Mouse (Mus musculus): Measurements from ENCODE around the gene Rbm7.

Rbm7 gene

DNA sequence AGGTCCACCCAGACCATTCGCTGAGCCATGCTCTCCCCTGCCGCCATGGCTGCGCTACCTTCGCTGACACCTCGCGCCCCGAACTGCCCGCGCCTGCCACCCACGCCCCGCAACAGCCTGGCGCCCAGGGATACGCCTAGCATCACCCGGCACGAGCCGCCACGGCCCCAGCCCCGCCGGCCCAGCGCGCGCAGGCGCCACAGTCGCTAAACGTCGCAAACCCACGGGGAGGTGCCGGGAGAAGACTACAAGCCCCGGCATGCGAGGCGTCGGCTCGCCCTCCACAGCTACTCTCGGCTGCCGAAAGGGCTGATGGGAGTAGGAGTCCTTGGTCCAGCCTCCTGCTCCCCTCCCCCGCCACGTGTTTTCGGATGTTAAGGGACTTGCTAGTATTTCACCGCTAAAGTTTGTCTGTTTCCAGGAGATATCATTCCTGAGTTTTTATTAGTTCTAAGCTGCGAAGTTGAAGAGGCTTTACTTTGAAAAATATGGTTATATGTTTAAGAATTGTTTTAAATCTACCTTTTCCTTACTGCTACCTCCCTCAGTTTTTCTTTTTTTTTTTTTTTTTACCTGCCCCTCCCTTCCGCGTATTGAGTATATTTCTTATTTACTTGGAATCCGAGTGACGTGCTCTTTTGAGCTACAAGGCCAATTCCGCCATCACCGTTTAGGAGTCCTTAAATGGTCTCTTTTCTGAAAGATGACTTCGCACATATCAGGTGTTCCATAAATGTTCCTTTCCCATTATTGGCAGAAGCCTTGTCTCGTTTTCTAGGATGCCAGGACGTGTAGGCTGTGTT is 14.5 kb downstream of the Rbm7 start, which contains the start of gene Rexo2:
Gene Rexo2 (minus strand): TSS at position 213 of the 803 bp plus-strand sequence.
- under 1% methylated on average over 49 of the region's 49 CpGs for WGBS

DNA sequence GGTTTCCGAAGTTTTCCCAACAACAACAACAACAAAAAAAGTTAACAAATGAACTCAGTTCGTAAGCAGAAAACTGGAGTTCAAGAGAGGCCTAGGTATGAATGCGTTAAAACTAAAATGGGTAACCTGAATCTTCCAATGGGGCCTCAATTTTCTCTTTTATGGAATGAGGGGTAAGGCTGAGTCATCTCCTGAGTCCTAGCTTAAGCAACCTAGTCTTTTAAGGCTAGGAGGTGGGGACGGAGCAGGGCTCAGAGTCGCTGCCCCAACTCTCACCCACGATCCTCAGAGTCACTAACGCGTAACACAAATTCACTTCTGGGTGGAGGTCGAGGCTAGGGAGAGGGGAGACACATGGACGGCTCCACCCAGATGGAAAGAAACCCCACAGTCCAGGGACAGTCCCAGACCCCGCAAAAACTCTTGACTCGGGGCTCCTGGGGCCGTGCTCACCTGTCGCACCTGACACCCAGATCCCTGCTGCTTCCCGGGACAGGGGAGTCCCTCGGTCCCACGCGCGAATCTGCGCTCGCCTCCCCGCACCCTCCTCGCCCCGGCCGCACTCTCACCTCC is 15.2 kb downstream of the Rbm7 start:
- 4% methylated on average over 25 of the region's 25 CpGs for WGBS

DNA sequence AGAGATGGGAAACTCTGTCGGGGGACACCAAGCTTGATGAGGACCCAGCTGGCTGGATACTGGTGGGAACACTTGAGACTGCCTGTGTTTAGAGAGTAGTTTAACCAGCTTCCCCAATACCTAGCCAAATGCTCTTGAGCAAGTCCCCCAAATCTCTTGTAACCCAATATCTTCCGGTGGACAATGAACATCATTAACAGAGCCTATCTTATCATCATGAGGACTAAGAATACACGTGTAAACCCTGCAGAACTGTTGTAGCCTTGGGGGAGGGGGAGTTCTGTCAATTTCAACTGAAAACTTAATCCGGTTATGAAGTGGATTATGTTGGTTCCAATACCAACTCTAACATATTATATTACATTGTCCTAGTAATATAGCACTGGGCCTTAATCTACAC is 16.3 kb downstream of the Rbm7 start:
- 91% methylated on average over 4 of the region's 4 CpGs for WGBS

DNA sequence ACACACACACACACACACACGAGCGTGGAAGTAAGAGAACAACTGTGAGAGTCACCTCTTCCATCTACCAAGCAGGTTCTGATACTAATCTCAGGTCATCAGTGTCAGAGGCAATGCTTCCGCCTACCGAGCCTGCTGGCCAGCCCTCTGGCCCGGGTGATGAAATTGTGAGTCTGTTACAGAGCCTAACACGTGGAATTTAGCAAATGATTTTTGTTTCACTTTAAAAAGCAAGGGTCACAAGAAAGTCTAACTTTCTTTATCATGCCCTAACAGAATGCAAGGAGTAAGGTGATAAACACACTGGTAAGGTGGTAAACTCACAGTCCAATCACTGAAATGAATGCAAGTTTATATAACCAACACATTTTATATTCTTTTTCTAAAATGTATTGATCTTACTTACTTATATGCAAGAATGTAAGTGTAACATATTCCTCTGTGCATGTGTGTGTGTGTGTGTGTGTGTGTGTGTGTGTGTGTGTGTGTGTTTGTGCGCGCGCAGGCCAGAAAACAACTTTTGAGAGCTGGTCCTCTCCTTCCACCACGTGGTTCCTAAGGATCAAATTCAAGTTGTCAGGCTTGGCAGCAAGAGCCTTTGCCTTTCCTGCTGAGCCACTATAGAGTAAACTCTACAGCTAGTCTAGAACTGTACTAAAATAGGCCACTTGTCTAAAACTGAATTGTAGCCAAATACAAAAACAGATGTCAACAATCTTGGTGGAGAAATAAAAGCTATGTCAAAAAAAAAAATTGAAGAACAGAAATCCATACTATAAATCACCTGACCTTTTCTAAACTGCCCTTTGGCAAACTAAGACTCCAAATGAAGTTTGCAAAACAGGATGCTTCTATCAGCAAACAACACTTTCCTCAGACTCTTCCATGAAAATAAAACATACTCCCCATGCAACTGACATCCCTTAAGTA is 18.6 kb downstream of the Rbm7 start:
- WGBS: 92% methylated on average over 10 of the region's 10 CpGs

DNA sequence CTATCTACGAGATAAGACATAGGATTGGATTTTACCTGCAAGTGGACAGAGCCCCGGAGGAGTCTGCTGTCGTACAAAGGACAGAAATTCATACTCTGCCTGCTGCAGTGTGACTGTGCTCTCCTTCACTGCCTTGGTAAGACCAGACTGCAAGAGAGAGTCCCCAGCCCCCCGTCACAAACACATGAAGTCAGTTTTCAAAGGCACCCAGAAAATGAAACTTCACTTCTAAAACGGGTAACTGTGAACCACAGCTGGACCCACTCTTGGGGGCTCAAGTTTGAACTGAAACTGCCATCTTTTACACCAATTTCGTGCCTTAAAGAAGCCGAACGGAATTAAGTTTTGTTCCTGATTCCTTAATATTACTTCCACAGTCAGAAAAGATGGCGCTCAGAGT is 20.7 kb downstream of the Rbm7 start:
- WGBS: 94% methylated on average over 9 of the region's 9 CpGs

DNA sequence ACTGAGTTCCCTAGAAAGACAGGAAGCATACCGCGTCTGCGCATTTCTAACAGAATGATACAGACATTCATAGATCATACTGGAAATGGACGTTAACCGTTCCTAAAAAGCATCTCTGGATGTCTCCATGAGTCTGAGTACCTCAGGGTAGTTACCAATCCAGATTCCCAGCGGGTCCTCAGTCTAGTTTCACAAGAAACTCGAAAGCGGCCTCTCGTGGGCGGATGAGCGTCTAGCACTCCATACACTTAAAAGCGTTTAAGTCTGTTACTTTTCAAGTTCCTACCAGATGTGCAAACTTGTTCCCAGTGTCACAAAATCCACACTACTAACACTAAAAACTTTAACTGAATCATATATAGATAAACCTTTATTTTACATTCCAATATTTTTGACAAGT is 22.0 kb downstream of the Rbm7 start:
- 61% methylated on average over 12 of the region's 12 CpGs for WGBS

DNA sequence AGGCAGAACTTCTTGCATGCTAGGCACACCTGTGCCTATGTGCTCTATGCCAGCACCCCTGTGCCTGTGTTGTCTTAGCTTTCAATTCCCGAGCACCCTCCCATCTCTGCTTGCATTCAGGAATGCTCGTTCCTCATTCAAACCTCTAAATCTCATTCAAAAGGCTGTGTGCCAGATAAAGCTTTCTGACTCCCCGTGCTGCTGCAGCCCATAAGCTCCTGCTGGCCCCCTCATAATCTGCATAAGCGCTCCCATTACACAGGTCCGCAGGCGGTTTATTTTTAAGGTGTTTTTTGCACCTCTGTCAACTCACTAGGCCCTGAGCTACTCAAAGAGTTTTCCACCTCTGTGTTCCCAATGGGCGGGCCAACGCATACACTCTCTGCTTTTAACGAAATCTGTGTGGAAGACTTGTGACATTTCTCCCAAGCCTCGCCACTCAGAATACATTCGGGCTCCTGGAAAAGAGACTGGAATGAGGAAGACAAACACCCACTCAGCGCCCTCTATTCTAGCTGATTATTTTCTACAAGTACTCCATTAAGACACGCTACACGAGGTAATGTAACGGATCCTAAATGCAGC is 22.6 kb downstream of the Rbm7 start:
- 56% methylated on average over 15 of the region's 15 CpGs for WGBS

DNA sequence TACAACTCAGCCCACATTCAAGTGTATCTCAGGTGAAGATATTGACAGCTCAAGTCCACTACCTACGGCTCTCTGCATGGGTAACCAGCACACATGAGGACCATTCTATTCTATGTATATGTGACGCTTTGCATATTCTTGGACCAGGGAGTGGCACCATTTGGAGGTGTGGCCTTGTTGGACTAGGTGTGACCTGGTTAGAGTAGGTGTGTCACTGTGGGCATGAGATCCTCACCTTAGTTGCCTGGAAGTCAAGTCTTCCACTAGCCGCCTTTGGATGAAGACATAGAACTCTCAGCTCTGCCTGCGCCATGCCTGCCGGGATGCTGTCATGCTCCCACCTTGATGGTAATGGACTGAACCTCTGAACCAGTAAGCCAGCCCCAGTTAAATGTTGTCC is 27.6 kb downstream of the Rbm7 start:
- WGBS: over 99% methylated on average over 5 of the region's 5 CpGs

DNA sequence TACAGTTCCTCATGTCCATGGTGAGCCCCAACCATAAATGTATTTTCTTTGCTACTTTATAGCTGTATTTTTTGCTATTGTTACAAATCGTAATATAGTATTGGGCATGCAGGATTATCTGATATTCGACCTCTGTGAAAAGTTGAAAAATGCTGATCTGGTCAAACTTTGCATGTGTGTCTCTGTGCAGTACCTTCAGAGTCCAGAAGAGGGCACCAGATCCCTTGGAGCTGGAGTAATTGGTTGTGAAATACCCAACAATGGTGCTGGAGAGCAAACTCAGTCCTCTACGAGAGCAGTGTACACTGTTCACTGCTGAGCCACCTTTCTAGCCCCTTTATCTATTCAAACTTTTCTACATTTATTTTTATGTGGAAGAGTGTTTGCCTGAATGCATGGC is 28.3 kb downstream of the Rbm7 start:
- WGBS: 64% methylated on average over 3 of the region's 3 CpGs

DNA sequence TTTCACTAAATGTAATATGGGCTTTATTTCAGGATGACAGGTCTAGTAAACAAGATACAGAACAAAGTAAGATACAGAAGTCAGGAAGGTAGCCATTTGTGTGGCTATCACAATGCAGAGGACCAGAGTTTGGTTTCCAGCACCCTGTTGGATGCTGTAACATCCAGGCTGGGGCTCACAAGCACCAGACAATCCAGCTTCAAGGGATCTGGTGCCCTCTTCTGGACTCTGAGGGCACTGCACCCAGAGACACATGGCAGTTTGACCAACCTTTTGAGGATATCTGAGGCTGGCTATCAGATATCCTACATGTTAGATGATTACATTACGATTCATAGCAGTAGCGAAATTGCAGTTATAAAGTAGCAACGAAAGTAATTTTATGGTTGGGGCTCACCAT is 29.4 kb downstream of the Rbm7 start:
- WGBS: 98% methylated on average over 3 of the region's 3 CpGs

DNA sequence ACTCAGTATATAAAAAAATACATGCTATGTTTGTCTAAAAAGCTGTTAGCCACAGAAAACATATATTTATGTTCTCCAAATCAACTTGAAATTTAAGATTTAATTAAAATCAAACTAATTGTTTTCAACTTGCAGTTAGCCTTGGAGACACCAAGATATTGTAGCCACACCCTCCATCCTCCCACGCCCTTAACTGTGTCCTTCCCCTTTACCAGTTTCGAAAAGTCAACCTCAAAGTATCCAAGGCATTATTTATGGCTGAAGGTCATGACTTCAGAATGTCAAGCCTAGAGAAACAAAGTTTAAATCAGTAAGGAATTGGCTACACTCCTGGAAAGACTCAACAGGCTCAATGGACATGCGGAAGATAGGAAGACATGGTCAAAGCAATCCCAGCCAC is 33.6 kb downstream of the Rbm7 start:
- WGBS: 77% methylated on average over 3 of the region's 3 CpGs

DNA sequence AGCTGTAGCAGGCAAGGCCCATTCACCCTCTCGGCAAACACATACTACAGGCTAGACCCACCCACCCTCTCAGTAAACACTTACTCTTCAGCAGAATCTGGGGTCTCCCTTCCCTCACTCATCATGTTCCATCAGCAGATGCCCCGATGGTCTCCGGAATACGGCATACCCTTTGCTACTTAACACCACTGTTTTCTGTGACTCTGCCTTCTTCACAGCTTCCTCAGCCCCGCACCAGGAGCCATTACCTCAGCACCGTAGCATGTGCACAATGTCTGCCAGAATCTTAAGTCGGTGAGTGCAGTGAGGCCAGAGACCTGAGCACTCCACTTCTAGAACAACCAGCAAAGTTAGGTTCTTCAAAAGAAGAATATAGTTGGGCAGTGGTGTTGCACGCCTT is 34.4 kb downstream of the Rbm7 start:
- WGBS: 95% methylated on average over 8 of the region's 8 CpGs

DNA sequence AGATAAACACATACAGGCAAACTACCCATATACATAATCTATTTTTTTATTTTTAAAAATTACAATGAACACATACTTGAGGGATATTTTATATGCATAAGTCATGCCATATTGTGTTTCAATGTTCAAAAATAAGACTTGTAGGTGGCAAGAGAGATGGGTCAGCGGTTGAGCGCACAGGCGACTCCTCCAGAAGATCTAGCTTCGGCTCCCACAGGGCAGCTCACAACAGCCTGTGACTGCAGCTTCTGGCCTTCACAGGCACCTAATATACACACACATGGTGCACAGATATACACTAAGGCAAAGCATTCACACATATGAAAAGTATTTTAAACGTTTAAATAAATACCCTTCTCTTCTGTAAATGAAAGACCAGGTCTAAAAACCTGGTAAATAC is 35.7 kb downstream of the Rbm7 start:
- WGBS: 68% methylated on average over 5 of the region's 5 CpGs

DNA sequence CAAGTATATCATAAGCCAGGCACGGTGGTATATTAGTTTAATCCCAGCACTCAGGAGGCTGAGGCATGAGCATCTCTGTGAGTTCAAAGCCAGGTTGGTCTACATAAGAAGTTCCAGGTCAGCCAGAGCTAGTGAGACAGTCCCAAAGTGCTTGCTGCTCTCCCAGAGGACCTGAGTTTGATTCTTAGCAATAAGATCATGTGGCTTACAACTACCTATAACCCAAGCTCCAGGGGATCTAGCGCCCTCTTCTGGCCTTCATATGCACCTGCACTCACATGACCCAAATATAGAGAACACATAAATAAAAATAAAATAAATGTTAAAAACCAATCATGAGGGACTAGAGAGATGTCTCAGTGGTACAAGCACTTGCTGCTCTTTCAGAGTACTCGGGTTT is 36.2 kb downstream of the Rbm7 start:
- 68% methylated on average over 3 of the region's 3 CpGs for WGBS

DNA sequence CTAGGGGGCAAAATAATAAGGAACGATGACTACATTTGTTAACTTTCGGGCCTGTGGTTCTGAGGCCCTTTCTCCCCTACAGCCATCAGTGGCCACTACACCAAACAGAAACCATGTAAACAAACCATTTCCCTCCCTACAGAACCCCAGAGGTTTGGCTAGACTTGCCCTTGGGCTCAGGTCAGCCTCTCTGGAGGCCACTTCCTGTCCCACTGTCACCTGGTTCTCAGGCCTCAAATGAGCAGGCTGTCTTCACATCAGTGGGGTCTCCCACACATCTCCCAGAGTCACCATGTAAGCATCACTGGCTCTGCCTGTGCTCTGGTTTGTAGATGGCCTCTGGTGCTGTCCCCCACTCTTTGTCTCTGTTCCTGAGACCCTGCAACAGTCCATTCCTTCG is 39.1 kb downstream of the Rbm7 start:
- 86% methylated on average over 3 of the region's 3 CpGs for WGBS

DNA sequence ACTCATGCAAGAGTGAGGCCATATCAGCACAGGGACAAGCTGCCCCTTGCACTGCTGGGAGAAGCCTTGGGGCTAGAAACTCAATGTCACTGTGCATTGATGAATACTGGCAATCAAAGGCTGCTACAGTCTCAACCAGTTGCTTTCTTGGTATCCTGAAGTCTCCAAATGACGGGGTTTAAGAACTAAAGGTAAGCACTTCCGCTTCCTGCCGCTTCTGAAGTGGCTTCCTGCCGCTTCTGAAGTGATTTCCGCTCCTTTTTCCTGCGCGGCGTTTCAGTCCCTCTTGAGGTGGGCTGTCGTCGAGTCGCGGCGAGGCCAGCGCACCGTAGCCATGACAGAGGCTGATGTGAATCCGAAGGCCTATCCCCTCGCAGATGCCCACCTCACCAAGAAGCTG is 45.0 kb downstream of the Rbm7 start:
- 86% methylated on average over 17 of the region's 17 CpGs for WGBS

DNA sequence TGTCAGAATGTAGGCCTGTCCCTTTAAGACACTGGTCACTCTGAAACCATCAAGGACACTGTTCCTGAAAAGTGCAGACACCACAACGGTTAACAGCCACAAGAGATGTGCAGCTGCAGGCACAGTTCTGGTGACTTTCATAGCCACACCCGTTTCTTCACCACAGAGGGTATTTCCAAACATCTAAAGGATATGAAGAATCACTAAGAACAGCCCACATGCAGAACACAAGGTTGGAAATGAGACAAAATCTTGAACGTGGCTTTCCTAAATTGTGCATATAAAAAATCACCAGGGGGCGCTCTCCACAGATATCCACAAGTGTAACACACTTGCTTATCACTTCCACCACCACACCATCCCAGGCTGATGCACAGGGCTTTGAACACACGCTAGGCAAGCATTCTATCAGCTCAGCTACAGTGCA is 47.3 kb downstream of the Rbm7 start:
- WGBS: 34% methylated on average over 5 of the region's 5 CpGs

DNA sequence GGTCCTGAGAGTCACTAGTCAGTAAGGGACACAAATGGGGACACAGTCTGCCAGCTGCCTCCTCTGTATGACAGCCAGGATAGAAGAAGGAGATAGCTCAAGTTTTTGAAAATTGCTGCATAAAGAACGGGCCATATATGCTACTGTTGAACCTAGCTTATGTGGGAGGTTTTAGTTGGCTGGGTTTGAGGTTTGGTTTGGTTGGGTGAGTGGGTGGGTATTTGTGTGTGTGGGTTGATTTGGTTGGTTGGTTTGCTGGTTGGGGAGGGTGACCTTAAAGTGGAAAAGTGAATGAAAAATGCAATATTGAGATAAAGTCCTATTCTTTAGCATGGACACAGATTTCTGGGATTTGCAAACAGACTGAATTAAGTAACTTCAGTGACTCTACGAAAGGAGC is 50.3 kb downstream of the Rbm7 start:
- 72% methylated on average over 2 of the region's 2 CpGs for WGBS

DNA sequence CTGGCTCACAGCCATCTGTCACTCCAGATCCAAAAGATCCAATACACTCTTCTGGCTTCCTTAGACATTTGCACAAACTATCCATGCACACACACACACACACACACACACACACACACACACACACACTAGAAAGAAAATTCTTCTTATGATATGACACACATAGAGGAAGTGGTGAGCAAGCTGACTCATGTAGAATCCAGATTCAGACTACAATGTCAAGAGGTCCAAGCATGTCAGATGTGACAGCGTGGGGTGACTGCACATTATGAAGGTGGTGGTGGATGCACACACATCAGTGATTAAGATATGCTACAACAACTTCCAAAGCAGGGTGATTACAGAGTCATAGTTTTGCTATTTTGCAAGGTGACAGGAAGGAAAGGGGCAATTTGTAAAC is 51.2 kb downstream of the Rbm7 start:
- WGBS: 90% methylated on average over 1 of the region's 1 CpGs

All from cerebral cortex, adult 2 months (tissue).